Mouse (Mus musculus): ENCODE measurements around the gene Zfp382.
"Not testable (repeated sequence)": the region's sequence is repeated elsewhere in the genome, so short reads cannot be mapped to it uniquely, and the experiment has no call there.

Zfp382 gene

GRCm38 (mm10) chr7:30121308-30122187 is at the start of gene Zfp382:
TSS of gene Zfp382 (plus strand) at chr7:30121942.
- DNase-seq (ENCODE audit: inconsistent ontology term): peak; percentile 95

GRCm38 (mm10) chr7:30072146-30073028 is 49.4 kb upstream of the Zfp382 start, which contains the start of gene Zfp82:
TSS of gene Zfp82 (minus strand) at chr7:30072900.
- DNase-seq (ENCODE audit: inconsistent ontology term): peak; percentile 83

- DNase-seq (ENCODE audit: inconsistent ontology term): no peak
Observed at GRCm38 (mm10) chr7:30086524-30086923, 35.2 kb upstream of the Zfp382 start.

GRCm38 (mm10) chr7:30089405-30089804 is 32.3 kb upstream of the Zfp382 start:
- DNase-seq (ENCODE audit: inconsistent ontology term): no peak

- DNase-seq (ENCODE audit: inconsistent ontology term): peak; percentile 98
Observed at GRCm38 (mm10) chr7:30090092-30090969, 31.4 kb upstream of the Zfp382 start, which contains the start of the genes Gm26920 and Zfp566. TSS of gene Gm26920 (minus strand) at chr7:30090410. TSS of gene Zfp566 (minus strand) at chr7:30090527.

GRCm38 (mm10) chr7:30090970-30091585 is 30.7 kb upstream of the Zfp382 start:
- peak; percentile 33 for DNase-seq (ENCODE audit: inconsistent ontology term)

- no peak for DNase-seq (ENCODE audit: inconsistent ontology term)
Observed at GRCm38 (mm10) chr7:30092666-30093065, 29.1 kb upstream of the Zfp382 start.

- DNase-seq (ENCODE audit: inconsistent ontology term): no peak
Observed at GRCm38 (mm10) chr7:30093918-30094415, 27.8 kb upstream of the Zfp382 start.

GRCm38 (mm10) chr7:30094646-30095429 is 26.9 kb upstream of the Zfp382 start, which contains the start of gene Zfp260:
TSS of gene Zfp260 (plus strand) at chr7:30094777.
- peak; percentile 96 for DNase-seq (ENCODE audit: inconsistent ontology term)

- DNase-seq (ENCODE audit: inconsistent ontology term): peak; percentile 14
Observed at GRCm38 (mm10) chr7:30095551-30096125, 26.1 kb upstream of the Zfp382 start.

GRCm38 (mm10) chr7:30099297-30099696 is 22.4 kb upstream of the Zfp382 start:
- DNase-seq (ENCODE audit: inconsistent ontology term): no peak

GRCm38 (mm10) chr7:30116076-30116475 is 5.7 kb upstream of the Zfp382 start:
- no peak for DNase-seq (ENCODE audit: inconsistent ontology term)

- not testable (repeated sequence) for DNase-seq (ENCODE audit: inconsistent ontology term)
Observed at GRCm38 (mm10) chr7:30117935-30118334, 3.8 kb upstream of the Zfp382 start.

- no peak for DNase-seq (ENCODE audit: inconsistent ontology term)
Observed at GRCm38 (mm10) chr7:30122188-30122530, 417 bp downstream of the Zfp382 start.

GRCm38 (mm10) chr7:30129900-30130299 is 8.2 kb downstream of the Zfp382 start:
- no peak for DNase-seq (ENCODE audit: inconsistent ontology term)

- no peak for DNase-seq (ENCODE audit: inconsistent ontology term)
Observed at GRCm38 (mm10) chr7:30132396-30132795, 10.7 kb downstream of the Zfp382 start.

GRCm38 (mm10) chr7:30136826-30137225 is 15.1 kb downstream of the Zfp382 start:
- no peak for DNase-seq (ENCODE audit: inconsistent ontology term)

GRCm38 (mm10) chr7:30143170-30143554 is 21.4 kb downstream of the Zfp382 start:
- no peak for DNase-seq (ENCODE audit: inconsistent ontology term)

GRCm38 (mm10) chr7:30143555-30144209 is 21.9 kb downstream of the Zfp382 start:
- DNase-seq (ENCODE audit: inconsistent ontology term): peak; percentile 82

Measured in Muller cell, postnatal 12 days (primary cell).